Mouse (Mus musculus): ENCODE data around the gene Tap2. TPM values are rescaled to one million over a fixed set of nuclear protein-coding genes. Genes with fewer than 3 reads are reported as not detected.
A peak's percentile ranks its signal among the peaks of the same experiment; 100 is the strongest.
"Not testable (repeated sequence)": the region's sequence is repeated elsewhere in the genome, so short reads cannot be mapped to it uniquely, and the experiment has no call there.

Tap2 gene
- polyA plus RNA-seq, 1 experiment from 2014 or later = 12.7 TPM

DNA sequence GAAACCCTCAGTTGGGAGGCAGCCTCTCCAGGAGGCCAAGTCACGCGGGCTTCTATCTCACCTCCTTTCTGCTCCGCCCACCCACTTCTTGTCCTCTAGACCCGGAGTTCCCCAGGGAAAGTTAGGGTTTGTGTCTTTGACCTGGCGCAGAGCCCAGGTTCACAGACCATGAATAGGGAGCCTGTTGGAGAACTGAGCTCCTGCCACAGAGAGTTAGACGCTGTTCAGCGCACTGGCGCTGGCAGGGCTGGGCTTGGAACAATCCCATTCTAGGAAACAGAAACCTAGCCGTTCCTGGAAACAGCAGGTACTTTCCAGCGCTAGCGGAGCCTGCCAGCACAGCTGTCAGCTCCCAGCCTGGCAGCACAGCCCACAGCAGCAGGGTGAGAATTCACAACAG, 15.3 kb downstream of the Tap2 start:
- H3K27me3 ChIP-seq = peaks cover 16% of the 10 kb centered on the region
- H3K27ac ChIP-seq = no peak overlapping the region
- WGBS = 63% methylated on average over 11 of the region's 11 CpGs
- no peak for ATAC-seq (ENCODE audit: borderline replicate concordance, extremely low read depth, low FRiP score, low TSS enrichment)
- no peaks in the 10 kb centered on the region for H3K9me3 ChIP-seq
- no peak overlapping the region for H3K9ac ChIP-seq
- H3K36me3 ChIP-seq = no peaks in the 10 kb centered on the region
- H3K4me3 ChIP-seq = no peak overlapping the region
- H3K4me1 ChIP-seq = no peaks in the 10 kb centered on the region
- H3K4me2 ChIP-seq = no peak overlapping the region

- 89% methylated on average over 7 of the region's 11 CpGs for WGBS
- not testable (repeated sequence) for H3K4me2 ChIP-seq
Measured at GRCm38 (mm10) chr17:34219096-34219495, 15.8 kb downstream of the Tap2 start.

DNA sequence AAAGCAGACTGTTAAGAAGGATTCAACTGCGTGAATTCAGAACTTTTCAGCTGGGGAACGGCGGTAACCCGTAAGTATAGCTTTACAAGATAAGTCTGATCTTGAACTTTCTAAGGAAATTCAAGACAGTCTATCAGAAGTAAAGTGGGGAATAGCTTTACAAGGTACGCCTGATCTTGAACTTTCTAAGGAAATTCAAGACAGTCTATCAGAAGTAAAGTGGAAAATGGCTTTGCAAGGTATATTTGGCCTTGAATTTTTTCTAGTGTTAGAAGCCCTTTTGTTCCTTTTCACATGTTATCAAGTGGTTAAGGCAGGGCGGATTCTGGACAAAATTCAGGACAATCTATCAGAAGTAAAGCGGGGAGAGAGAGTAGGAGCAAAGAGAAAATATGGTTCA, 16.5 kb downstream of the Tap2 start:
- 88% methylated on average over 4 of the region's 7 CpGs for WGBS
- H3K27ac ChIP-seq; H3K9me3 ChIP-seq; H3K4me1 ChIP-seq; H3K9ac ChIP-seq; H3K36me3 ChIP-seq; H3K4me3 ChIP-seq; ATAC-seq (ENCODE audit: borderline replicate concordance, extremely low read depth, low FRiP score, low TSS enrichment); H3K27me3 ChIP-seq; H3K4me2 ChIP-seq: not testable (repeated sequence)

More at GRCm38 (mm10) chr17:34219096-34219495, 15.8 kb downstream of the Tap2 start:
- H3K27ac ChIP-seq; H3K4me3 ChIP-seq; H3K36me3 ChIP-seq; ATAC-seq (ENCODE audit: borderline replicate concordance, extremely low read depth, low FRiP score, low TSS enrichment); H3K9me3 ChIP-seq; H3K4me1 ChIP-seq; H3K9ac ChIP-seq: not testable (repeated sequence)
- peaks cover 12% of the 10 kb centered on the region for H3K27me3 ChIP-seq

- H3K4me1 ChIP-seq; H3K27me3 ChIP-seq; ATAC-seq (ENCODE audit: borderline replicate concordance, extremely low read depth, low FRiP score, low TSS enrichment); H3K4me3 ChIP-seq; H3K36me3 ChIP-seq; H3K4me2 ChIP-seq; H3K9me3 ChIP-seq; H3K27ac ChIP-seq; H3K9ac ChIP-seq: not testable (repeated sequence)
- WGBS = 93% methylated on average over 5 of the region's 16 CpGs
Measured at GRCm38 (mm10) chr17:34220401-34220800, 17.1 kb downstream of the Tap2 start.

GRCm38 (mm10) chr17:34224816-34225215, 21.5 kb downstream of the Tap2 start:
- no peaks in the 10 kb centered on the region for H3K27me3 ChIP-seq
- no peak overlapping the region for H3K4me3 ChIP-seq
- H3K9me3 ChIP-seq = no peaks in the 10 kb centered on the region
- no peak for ATAC-seq (ENCODE audit: borderline replicate concordance, extremely low read depth, low FRiP score, low TSS enrichment)
- H3K4me1 ChIP-seq = no peaks in the 10 kb centered on the region
- H3K36me3 ChIP-seq = no peaks in the 10 kb centered on the region
- WGBS = 94% methylated on average over 3 of the region's 3 CpGs
- no peak overlapping the region for H3K9ac ChIP-seq
- H3K4me2 ChIP-seq = no peak overlapping the region
- no peak overlapping the region for H3K27ac ChIP-seq

GRCm38 (mm10) chr17:34225426-34225825, 22.1 kb downstream of the Tap2 start:
- Histone ChIP-seq H3K4me1 (no peaks in the 10 kb centered on the region), H3K9me3 (no peaks in the 10 kb centered on the region), H3K4me2 (no peak overlapping the region), H3K27me3 (no peaks in the 10 kb centered on the region), H3K27ac (no peak overlapping the region), H3K4me3 (no peak overlapping the region), H3K36me3 (no peaks in the 10 kb centered on the region), H3K9ac (no peak overlapping the region)
- 94% methylated on average over 8 of the region's 8 CpGs for WGBS
- ATAC-seq (ENCODE audit: borderline replicate concordance, extremely low read depth, low FRiP score, low TSS enrichment) = no peak

DNA sequence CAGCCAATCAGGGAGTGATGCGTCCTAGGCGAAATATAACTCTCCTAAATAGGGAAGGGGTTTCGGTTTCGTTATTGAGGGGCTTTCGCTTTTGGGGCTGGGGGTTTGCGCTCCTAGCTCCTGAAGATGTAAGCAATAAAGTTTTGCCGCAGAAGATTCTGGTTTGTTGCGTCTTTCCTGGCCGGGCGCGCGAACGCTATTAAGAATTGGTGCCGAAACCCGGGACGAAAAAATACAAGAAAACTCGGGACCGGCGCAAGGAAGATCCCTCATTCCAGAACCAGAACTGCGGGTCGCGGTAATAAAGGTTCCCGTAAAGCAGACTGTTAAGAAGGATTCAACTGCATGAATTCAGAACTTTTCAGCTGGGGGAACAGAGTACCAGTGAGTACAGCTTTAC, 22.6 kb downstream of the Tap2 start:
- not testable (repeated sequence) for H3K4me1 ChIP-seq; H3K9me3 ChIP-seq; H3K27me3 ChIP-seq; H3K4me3 ChIP-seq; ATAC-seq (ENCODE audit: borderline replicate concordance, extremely low read depth, low FRiP score, low TSS enrichment); H3K4me2 ChIP-seq; H3K36me3 ChIP-seq; H3K9ac ChIP-seq; H3K27ac ChIP-seq
- 97% methylated on average over 13 of the region's 23 CpGs for WGBS

GRCm38 (mm10) chr17:34230971-34231370, 27.6 kb downstream of the Tap2 start:
- ATAC-seq (ENCODE audit: borderline replicate concordance, extremely low read depth, low FRiP score, low TSS enrichment); H3K27me3 ChIP-seq; H3K9ac ChIP-seq; H3K4me3 ChIP-seq; H3K4me1 ChIP-seq; H3K36me3 ChIP-seq; H3K4me2 ChIP-seq; H3K9me3 ChIP-seq; H3K27ac ChIP-seq: not testable (repeated sequence)
- WGBS = 91% methylated on average over 9 of the region's 9 CpGs

- WGBS = 89% methylated on average over 7 of the region's 7 CpGs
- H3K4me3 ChIP-seq; H3K4me1 ChIP-seq; H3K27me3 ChIP-seq; H3K36me3 ChIP-seq; H3K9ac ChIP-seq; H3K9me3 ChIP-seq; H3K4me2 ChIP-seq; H3K27ac ChIP-seq; ATAC-seq (ENCODE audit: borderline replicate concordance, extremely low read depth, low FRiP score, low TSS enrichment): not testable (repeated sequence)
Measured at GRCm38 (mm10) chr17:34232021-34232420, 28.7 kb downstream of the Tap2 start.

- 48% methylated on average over 9 of the region's 9 CpGs for WGBS
- Histone ChIP-seq H3K9ac (no peak overlapping the region), H3K4me1 (no peaks in the 10 kb centered on the region), H3K27ac (no peak overlapping the region), H3K27me3 (no peaks in the 10 kb centered on the region), H3K4me3 (no peak overlapping the region), H3K4me2 (no peak overlapping the region), H3K36me3 (no peaks in the 10 kb centered on the region), H3K9me3 (no peaks in the 10 kb centered on the region)
- ATAC-seq (ENCODE audit: borderline replicate concordance, extremely low read depth, low FRiP score, low TSS enrichment) = no peak
Measured at GRCm38 (mm10) chr17:34234926-34235325, 31.6 kb downstream of the Tap2 start.

- Histone ChIP-seq H3K4me3 (no peak overlapping the region), H3K9ac (no peak overlapping the region), H3K27ac (no peak overlapping the region), H3K27me3 (no peaks in the 10 kb centered on the region), H3K4me1 (no peaks in the 10 kb centered on the region), H3K4me2 (no peak overlapping the region), H3K9me3 (no peaks in the 10 kb centered on the region), H3K36me3 (no peaks in the 10 kb centered on the region)
- 55% methylated on average over 5 of the region's 5 CpGs for WGBS
- ATAC-seq (ENCODE audit: borderline replicate concordance, extremely low read depth, low FRiP score, low TSS enrichment) = no peak
Measured at GRCm38 (mm10) chr17:34236691-34237090, 33.4 kb downstream of the Tap2 start.

GRCm38 (mm10) chr17:34237741-34238140, 34.4 kb downstream of the Tap2 start:
- ATAC-seq (ENCODE audit: borderline replicate concordance, extremely low read depth, low FRiP score, low TSS enrichment) = no peak
- Histone ChIP-seq H3K9ac (no peak overlapping the region), H3K4me1 (no peaks in the 10 kb centered on the region), H3K36me3 (no peaks in the 10 kb centered on the region), H3K4me2 (no peak overlapping the region), H3K4me3 (no peak overlapping the region), H3K27me3 (no peaks in the 10 kb centered on the region), H3K27ac (no peak overlapping the region), H3K9me3 (no peaks in the 10 kb centered on the region)
- WGBS = 78% methylated on average over 3 of the region's 3 CpGs

DNA sequence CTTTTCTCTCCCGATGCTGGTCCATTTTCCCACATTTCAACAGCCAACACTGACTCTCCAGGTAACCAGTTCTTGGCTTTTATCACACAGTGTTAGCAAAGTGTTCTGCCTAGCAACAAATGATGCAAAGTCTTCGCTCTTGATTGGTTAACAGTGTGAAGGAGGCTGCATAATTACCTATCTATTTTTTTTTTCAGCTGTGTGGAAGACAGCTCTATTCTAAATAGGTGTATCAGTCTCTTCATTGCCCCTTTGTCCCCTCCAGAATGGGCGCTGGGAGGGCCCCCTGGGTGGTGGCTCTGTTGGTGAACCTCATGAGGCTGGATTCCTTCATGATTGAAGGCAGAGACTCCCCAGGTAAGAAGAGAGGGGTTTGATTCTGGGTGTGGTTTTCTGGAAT, 35.4 kb downstream of the Tap2 start, which contains the start of gene H2-Ob:
H2-Ob (plus strand) TSS at position 198 of the 400 bp plus-strand sequence.
- ATAC-seq (ENCODE audit: borderline replicate concordance, extremely low read depth, low FRiP score, low TSS enrichment) = no peak
- WGBS = 62% methylated on average over 3 of the region's 3 CpGs
- Histone ChIP-seq H3K4me2 (peak within 1 kb of the TSS; percentile 34; the same call in 1 of the 2 replicates), H3K36me3 (no peaks in the 10 kb centered on the region), H3K27me3 (no peaks in the 10 kb centered on the region), H3K4me1 (no peaks in the 10 kb centered on the region), H3K27ac (peak within 1 kb of the TSS; percentile 59), H3K9me3 (no peaks in the 10 kb centered on the region), H3K9ac (no peak within 1 kb of the TSS), H3K4me3 (no peak within 1 kb of the TSS)

All from lung, embryonic 15.5 days (tissue).